Mouse (Mus musculus) MEL (cell line): Measurements from ENCODE around the gene Rpgrip1l.
A peak's percentile ranks its signal among the peaks of the same experiment; 100 is the strongest.

Source experiments
- CTCF ChIP-seq, 3 experiments: IDR thresholded peaks in 2 of 3; conservative IDR thresholded peaks in 1 of 3; 2 replicates each; pipeline ENCODE4 v1.5.1; 2011 to 2012; ENCODE audit warnings: low read length in 3 of 3, low read depth in 2 of 3, mild to moderate bottlenecking in 2 of 3, improper control_type of control experiment in 1 of 3, inconsistent platforms in 1 of 3, mixed read lengths in 1 of 3, moderate library complexity in 1 of 3; ENCODE audit not compliant: control insufficient read depth in 1 of 3, insufficient read depth in 1 of 3, poor library complexity in 1 of 3, severe bottlenecking in 1 of 3
- EP300 ChIP-seq, 2 experiments: IDR thresholded peaks; 2 replicates each; pipeline ENCODE4 v1.6.1; 2011; ENCODE audit warnings: improper control_type of control experiment in 2 of 2, low read length in 2 of 2, low read depth in 1 of 2, mild to moderate bottlenecking in 1 of 2
- MAX ChIP-seq: IDR thresholded peaks from 2 replicates; pipeline ENCODE4 v1.6.1; 2011; ENCODE audit warnings: low read length, improper control_type of control experiment
- NELFE ChIP-seq: IDR thresholded peaks from 2 replicates; pipeline ENCODE4 v1.6.1; 2011; ENCODE audit warnings: low read depth, low read length, improper control_type of control experiment
- POLR2A ChIP-seq, 2 experiments: IDR thresholded peaks; 2 replicates each; pipeline ENCODE4 v1.6.1; 2011 to 2012; ENCODE audit warnings: low read length in 2 of 2, mild to moderate bottlenecking in 2 of 2, control low read depth in 1 of 2, improper control_type of control experiment in 1 of 2, low read depth in 1 of 2, moderate library complexity in 1 of 2; ENCODE audit not compliant: control insufficient read depth in 1 of 2, insufficient read depth in 1 of 2, poor library complexity in 1 of 2
- TAL1 ChIP-seq: IDR thresholded peaks from 2 replicates; pipeline ENCODE4 v1.6.1; 2012; ENCODE audit warnings: mild to moderate bottlenecking, inconsistent platforms, low read length, moderate library complexity, mixed read lengths
- ZKSCAN1 ChIP-seq: IDR thresholded peaks from 2 replicates; pipeline ENCODE4 v1.6.1; 2012; ENCODE audit warnings: low read depth, mild to moderate bottlenecking, inconsistent platforms, low read length, improper control_type of control experiment, moderate library complexity

DNA sequence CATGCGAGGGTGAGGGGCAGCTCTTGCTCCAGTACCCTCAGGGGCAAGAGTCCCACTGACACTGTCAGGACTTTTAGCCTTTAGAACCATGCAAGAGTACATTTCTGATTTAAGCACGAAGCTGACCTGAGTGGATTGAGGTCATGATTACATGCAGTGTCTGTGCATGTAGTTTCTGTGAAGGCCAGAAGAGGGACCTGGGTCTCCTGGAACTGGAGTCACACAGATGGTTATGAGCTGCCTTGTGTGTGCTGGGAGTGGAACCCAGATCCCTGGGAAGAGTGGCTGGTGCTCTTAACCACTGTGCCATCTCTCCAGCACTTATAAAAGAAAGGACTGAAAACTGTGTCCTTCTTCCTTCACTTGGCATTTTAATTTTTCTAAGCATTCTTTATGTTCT is 111.9 kb downstream of the Rpgrip1l start:
- peak in 2 of 3 experiments; percentile 30 to 41; a peak in 3 of 6 replicates for TF ChIP-seq CTCF (IDR thresholded peaks at IDR 0.05 in 2 of 3, conservative IDR thresholded peaks at IDR 0.05 in 1 of 3; ENCODE audit: control insufficient read depth in 1 of 3, insufficient read depth in 1 of 3, low read depth in 2 of 3, low read length in 3 of 3, poor library complexity in 1 of 3, severe bottlenecking in 1 of 3)
- no peak for TF ChIP-seq EP300 (IDR thresholded peaks at IDR 0.05; ENCODE audit: low read depth in 1 of 2, low read length in 2 of 2)
- no peak for TF ChIP-seq POLR2A (IDR thresholded peaks at IDR 0.05; ENCODE audit: control insufficient read depth in 1 of 2, insufficient read depth in 1 of 2, low read depth in 1 of 2, low read length in 2 of 2, poor library complexity in 1 of 2)
- TF ChIP-seq MAX = no peak
- TF ChIP-seq ZKSCAN1 = no peak
- no peak for TF ChIP-seq NELFE
- no peak for TF ChIP-seq TAL1
